Mouse (Mus musculus) retina, postnatal 1 day (tissue): Measurements from ENCODE around the gene Fam19a4.
A peak's percentile ranks its signal among the peaks of the same experiment; 100 is the strongest.
"Not testable (repeated sequence)": the region's sequence is repeated elsewhere in the genome, so short reads cannot be mapped to it uniquely, and the experiment has no call there.

Source experiments
- DNase-seq: peaks from one replicate; pipeline ENCODE4 v3.0.0-alpha.2; 2012

Fam19a4 gene

GRCm38 (mm10) chr6:96935776-96936175 lies 124.4 kb downstream of the Fam19a4 start:
- no peak for DNase-seq

- DNase-seq, result peak; percentile 68
Measured at GRCm38 (mm10) chr6:96909061-96909480, 151.1 kb downstream of the Fam19a4 start.

- DNase-seq, result not testable (repeated sequence)
Measured at GRCm38 (mm10) chr6:96877105-96877504, 183.1 kb downstream of the Fam19a4 start.

- not testable (repeated sequence) for DNase-seq
Measured at GRCm38 (mm10) chr6:96876651-96877050, 183.6 kb downstream of the Fam19a4 start.

GRCm38 (mm10) chr6:96853065-96853464 lies 207.1 kb downstream of the Fam19a4 start:
- peak; percentile 29 for DNase-seq

GRCm38 (mm10) chr6:96843944-96844343 lies 216.3 kb downstream of the Fam19a4 start:
- peak; percentile 22 for DNase-seq

- no peak for DNase-seq
Measured at GRCm38 (mm10) chr6:96840634-96841033, 219.6 kb downstream of the Fam19a4 start.

- DNase-seq, result peak; percentile 16
Measured at GRCm38 (mm10) chr6:96826626-96827025, 233.6 kb downstream of the Fam19a4 start.

GRCm38 (mm10) chr6:96802981-96803380 lies 257.2 kb downstream of the Fam19a4 start:
- DNase-seq, result no peak

- DNase-seq, result peak; percentile 47
Measured at GRCm38 (mm10) chr6:96798746-96799145, 261.5 kb downstream of the Fam19a4 start.

GRCm38 (mm10) chr6:96797451-96797850 lies 262.8 kb downstream of the Fam19a4 start:
- peak; percentile 61 for DNase-seq
